Mouse (Mus musculus) 3134 (cell line): ENCODE data around the gene Crybb3.

ENCODE experiments used
- DNase-seq: peaks from one replicate; pipeline ENCODE4 v3.0.0-alpha.2; 2011; ENCODE audit warnings: low spot score; ENCODE audit not compliant: insufficient read length; ENCODE audit errors: extremely low read depth

Crybb3 gene

GRCm38 (mm10) chr5:113105035-113105434 lies 23.7 kb upstream of the Crybb3 start:
- DNase-seq = no peak

DNA sequence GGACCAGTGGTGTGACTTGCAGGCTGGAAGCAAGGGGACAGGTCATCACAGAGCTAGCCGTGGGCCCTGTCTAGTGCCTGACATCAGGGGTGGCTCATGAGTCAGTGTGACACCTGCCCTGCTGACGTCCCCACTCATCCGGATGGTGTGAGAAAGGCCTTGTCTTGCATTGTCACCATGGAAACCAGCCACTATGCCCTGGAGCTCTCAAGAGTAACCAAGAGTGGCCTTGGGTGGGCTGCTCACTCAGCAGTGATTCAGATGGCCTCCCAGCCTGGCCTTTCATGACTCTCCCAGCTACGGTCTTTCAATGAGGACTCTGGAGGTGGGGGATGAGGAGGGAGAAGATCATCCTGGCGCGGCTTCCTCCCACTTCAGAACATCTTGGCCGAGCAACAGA lies 21.1 kb upstream of the Crybb3 start:
- no peak for DNase-seq

DNA sequence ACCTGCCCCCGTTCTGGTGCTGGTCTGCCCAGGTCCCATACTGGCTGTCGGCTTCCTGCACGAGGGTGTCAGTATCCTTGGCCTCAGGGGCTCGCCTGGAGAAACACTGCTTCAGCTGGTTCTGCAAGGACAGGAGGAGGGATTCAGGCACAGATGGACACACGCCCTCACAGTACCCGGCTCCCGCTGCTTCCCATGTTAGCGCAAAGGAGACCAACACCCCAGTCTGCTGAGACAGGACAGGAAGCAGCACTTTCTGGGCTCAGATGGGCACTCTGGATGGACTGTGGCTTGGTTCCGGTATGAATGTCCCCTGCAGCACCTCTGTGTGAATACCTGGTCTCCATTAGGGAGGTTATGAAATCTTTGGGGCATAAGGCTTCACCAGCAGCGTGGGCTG lies 20.1 kb upstream of the Crybb3 start:
- no peak for DNase-seq

- DNase-seq = no peak
These were observed 19.0 kb upstream of the Crybb3 start for GRCm38 (mm10) chr5:113100422-113100821.

DNA sequence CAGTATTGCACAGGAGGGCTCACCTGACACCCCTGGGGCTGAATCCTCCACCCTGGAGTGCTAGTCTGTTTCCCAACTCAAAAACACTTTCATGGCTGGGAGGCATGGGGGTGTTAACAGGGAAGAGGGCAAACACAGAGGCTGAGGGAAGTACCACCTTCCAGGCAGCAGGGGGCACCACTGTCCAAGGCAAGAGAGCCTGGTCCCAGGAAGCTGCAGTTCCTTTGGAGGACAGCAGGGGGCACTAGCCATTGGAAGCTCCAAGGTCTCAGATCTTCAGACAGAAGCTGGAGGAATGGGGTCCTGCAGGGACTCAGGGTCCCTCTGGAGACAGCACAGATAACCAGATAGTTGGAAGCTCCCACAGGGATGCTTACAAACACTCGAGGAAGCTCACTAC lies 18.2 kb upstream of the Crybb3 start:
- DNase-seq = peak; percentile 54

GRCm38 (mm10) chr5:113097551-113097950 lies 16.2 kb upstream of the Crybb3 start:
- no peak for DNase-seq

DNA sequence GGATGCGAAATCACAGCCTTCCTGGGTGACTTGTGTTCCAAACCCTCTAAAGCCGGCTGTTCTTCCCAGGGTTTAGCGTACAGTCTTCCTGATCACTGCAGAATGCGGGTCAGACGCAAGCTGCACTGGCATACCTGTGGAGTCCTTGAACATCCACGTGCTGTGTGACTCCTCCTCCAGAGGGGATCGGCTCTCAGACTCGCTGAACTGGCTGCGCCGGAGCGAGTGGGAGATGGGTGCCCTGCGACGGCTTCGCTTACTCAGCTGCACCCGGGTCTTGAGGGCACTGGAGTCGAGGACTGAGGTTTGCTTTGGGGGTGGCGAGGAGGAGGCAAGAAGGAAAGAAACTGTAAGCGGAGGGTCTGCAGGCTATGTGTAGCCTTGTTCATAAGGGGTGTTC lies 14.1 kb upstream of the Crybb3 start:
- no peak for DNase-seq

DNA sequence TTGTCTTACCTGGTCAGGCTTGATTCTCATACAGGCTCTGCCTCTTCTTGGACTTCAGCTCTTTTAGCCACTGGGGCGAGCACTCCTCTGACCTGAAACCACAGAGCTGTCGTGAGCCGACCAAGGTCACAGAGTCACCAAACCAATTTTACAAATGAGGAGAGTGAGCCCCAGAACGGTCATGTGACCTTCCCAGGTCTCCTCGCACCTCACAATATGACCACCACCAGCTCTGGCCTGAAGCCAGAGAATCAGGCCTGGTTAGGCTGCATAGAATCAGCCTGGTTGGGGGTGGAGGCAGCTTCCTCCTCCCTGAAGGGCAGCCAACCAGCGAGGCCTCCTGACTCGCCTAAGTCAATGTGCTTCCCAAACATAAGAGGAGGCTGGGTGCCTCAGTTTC lies 11.0 kb upstream of the Crybb3 start:
- no peak for DNase-seq

- no peak for DNase-seq
These were observed 9.8 kb upstream of the Crybb3 start for GRCm38 (mm10) chr5:113091162-113091561.

DNA sequence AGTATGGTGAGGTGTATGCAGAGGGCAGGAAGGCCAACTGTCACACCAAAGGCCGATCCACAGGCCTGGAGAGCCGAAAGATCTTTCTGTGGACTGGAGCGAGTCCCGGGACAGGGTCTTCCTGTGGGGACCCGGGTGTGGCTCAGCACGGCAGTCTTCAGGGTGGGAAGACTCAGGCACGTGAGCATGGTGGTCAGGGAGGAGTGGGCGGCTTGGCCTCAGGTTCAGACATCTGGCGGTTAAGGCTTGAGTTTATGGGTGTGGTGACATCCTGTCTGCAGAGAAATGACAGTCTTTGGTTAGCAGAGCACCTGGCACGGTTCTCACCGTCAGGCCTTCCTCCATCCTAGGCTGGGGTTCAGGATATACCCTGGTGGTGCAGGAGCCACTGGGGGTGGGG lies 9.4 kb upstream of the Crybb3 start:
- no peak for DNase-seq

DNA sequence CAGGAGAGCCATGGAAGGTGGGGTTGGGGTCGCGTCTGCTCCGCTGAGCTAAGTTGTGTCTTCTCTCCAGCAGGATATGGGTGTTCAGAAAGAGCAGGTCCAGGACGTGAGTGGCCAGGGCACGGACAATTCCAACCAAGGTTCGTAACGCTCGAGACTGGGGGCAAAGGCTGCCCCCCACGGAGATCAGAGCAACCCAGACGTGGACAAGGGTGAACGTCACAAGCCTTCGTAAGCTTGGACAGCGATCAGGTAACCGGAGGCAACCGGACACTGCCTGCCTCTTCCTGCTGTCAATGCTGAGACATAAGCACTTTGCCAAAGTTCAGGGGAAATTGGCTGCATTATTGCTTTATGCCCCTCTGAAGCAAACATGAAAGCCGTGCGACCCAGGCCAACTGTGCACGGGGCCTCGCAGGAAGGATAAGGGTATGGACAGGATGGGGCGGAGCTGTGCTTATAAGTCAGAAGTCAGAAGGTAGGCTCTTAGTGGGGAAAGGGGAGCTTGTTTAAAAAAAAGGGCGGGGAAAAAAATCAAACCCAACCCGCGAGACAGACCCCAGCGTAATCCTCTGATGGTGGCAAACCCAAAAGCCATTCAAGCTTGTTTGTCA lies 8.8 kb upstream of the Crybb3 start:
- no peak for DNase-seq

GRCm38 (mm10) chr5:113087465-113087864 lies 6.1 kb upstream of the Crybb3 start:
- DNase-seq = no peak

- no peak for DNase-seq
These were observed 5.6 kb upstream of the Crybb3 start for GRCm38 (mm10) chr5:113086990-113087389.

GRCm38 (mm10) chr5:113086439-113086838 lies 5.1 kb upstream of the Crybb3 start:
- no peak for DNase-seq

DNA sequence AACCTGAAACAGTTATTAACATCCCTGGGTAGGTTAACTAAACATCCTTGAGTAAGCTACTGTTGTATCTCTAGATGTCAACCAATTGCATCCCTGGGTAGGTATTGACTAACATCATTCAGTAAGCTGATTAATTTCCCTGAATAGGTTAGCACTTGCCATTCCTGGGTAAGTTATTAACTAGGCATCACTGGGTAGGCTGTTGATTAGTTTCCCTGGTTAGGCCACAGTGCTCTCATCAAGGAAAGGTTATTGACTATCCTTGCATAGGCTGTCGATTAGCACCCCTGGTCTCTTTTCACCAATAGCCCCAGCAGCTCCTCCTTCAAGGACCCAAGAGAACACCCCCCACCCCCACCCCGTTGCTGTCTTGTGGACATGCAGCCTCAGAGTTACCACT lies 4.5 kb upstream of the Crybb3 start:
- no peak for DNase-seq

DNA sequence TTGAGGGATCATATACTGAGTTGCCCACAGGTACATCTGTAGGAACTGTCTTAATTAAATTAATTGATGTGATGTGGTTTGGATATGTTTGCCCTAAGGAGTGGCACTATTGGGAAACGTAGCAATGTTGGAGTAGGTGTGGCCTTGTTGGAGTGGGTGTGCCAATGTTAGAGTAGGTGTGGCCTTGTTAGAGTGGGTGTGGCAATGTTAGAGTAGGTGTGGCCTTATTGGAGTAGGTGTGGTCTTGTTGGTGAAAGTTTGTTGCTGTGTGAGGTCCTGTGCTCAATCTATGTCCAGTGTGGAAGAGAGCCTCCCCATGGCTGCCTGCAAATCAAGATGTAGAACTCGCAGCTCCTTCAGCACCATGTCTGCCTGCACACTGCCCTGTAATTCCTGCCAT lies 2.9 kb upstream of the Crybb3 start:
- no peak for DNase-seq

DNA sequence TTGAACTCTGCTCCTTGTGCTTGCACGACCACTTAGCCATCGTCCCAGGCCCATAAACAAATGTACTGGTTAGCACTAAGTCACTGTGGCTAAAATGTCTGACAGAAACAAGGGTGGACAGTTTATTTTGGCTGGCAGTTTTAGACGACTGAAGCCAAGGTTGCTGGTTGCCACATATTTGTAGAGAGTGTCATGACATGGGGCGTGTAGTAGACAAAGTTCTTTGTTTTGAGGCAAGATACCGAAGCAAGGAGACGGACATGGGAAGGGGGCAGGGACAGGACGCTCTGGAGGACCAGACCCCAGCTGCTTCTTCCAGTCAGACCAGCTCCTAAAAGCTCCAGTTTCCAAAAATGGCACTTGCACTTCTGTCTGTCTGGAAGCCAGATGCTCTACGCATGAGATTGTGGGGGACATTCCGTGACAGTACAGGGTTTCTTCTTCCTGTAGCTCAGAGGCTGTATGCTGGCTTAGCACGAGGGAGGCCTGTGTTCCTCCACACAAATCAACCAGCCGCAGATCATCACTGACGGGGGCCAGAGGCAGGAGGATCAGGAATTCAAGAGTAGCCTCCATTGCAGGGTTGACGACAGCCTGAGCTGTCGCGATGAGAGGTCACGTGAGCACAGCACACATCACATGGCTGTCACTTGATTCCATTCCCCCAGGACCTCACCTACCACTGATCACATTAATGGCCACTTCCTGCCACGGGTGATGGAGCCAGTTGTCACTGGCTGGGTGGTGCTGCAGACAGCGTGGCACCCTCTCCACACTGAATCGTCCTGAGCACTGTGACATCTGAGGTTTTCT lies 1.2 kb upstream of the Crybb3 start:
- DNase-seq = peak; percentile 57

DNA sequence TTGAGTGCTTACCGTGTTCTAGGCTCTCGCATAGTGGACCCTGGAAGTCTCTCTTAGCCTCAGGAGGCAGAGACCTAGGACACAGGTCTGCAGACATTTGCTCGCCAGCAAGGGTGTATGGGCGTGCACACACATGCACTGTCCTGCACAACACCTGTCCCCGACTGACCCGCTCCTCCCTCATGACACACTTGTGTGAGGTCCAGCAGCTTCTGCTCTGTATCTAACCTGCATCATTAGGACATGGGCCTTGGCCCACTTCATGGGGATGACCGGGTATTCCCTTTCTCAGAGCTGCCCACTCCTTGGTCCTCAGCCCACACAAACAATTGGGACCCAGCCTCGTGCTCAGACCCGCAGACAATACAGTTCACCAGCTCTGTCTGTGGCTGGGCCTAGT lies 364 bp downstream of the Crybb3 start:
- DNase-seq = no peak

DNA sequence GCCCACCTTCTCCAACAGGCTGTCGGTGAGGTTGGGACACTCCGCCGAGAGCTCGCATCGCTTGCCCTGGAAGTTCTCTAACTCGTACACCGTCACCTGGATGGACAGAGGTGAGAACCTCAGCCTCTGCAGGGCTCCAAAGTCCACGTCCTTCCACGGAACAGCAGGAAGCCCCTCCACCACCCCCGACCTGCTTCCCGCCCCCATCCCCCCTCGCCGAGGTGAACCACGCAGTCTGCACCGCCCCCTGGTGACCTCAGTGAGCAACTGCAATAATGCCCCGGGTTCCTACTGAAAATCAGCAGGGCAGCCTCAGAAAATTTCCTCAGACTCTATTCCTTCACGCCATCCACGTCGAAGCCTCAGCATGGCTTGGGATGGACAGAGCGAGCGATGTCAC lies 1.6 kb downstream of the Crybb3 start:
- no peak for DNase-seq

GRCm38 (mm10) chr5:113078686-113079085 lies 2.7 kb downstream of the Crybb3 start:
- DNase-seq = no peak

DNA sequence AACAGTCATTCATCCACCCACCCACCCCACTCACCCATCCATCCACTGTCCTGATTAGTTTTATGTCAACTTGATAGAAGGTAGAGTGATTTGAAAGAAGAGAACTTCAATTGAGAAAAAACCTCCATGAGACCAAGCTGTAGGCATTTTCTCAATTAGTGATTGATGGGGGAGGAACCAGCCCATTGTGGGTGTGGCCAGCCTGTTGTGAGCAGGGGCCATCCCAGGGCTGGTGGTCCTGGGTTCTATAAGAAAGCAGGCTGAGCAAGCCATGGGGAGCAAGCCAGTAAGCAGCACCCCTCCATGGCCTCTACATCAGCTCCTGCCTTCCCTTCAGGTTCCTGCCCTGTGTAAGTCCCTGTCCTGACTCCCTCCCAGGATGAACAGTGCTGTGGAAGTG lies 11.4 kb downstream of the Crybb3 start, which contains the start of gene Crybb2:
Crybb2 (minus strand) TSS at position 101 of the 400 bp plus-strand sequence.
- no peak for DNase-seq

DNA sequence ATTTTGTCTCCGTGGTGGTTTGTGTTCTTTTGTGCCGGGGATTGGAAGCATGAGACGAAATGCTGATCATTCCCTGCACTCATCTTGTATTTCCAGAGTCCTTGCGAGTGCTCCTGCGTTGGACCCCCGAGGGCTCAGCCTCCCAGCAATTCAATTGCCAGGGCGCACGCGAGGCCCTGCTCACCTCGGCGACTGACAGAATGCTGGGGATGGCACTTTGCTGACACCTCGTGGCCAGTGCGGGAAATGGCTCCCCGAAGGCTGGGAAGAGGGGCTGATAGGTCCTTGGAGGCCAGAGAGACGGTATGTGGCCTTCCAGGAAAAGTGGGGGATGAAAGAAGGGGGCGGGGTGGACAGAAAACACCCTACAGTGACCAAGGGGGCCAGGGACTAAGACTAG lies 27.1 kb downstream of the Crybb3 start:
- peak; percentile 47 for DNase-seq
